Mouse (Mus musculus) layer of hippocampus, adult 9-10 months (tissue): ENCODE measurements around the gene Ikzf1.

Experiments used
- DNase-seq: peaks from one replicate; pipeline ENCODE4 v3.0.0; 2022; ENCODE audit warnings: low spot score

Gene Ikzf1

GRCm38 (mm10) chr11:11809404-11810175 is 124.8 kb downstream of the Ikzf1 start:
- no peak for DNase-seq

GRCm38 (mm10) chr11:11811906-11812480 is 127.2 kb downstream of the Ikzf1 start:
- DNase-seq: peak; percentile 40

GRCm38 (mm10) chr11:11815737-11816136 is 130.9 kb downstream of the Ikzf1 start:
- no peak for DNase-seq

GRCm38 (mm10) chr11:11818797-11819196 is 134.0 kb downstream of the Ikzf1 start:
- DNase-seq: no peak

- DNase-seq: no peak
These were observed 134.4 kb downstream of the Ikzf1 start for GRCm38 (mm10) chr11:11819206-11819605.

- DNase-seq: peak; percentile 88
These were observed 135.4 kb downstream of the Ikzf1 start for GRCm38 (mm10) chr11:11820251-11820650.

- no peak for DNase-seq
These were observed 135.9 kb downstream of the Ikzf1 start for GRCm38 (mm10) chr11:11820737-11821136.

- DNase-seq: no peak
These were observed 136.7 kb downstream of the Ikzf1 start for GRCm38 (mm10) chr11:11821387-11821975.
